Mouse (Mus musculus) mouse trophoblast stem cell (cell line): ENCODE measurements around the gene Hecw2.

Experiments used
- in situ Hi-C, 2 experiments: fragments of 300-500 bp; cut with MseI, MboI; formaldehyde crosslinking; loops; 2 replicates in 1 of 2; 3 replicates in 1 of 2; pipeline ENCODE4 v1.15.1; 2025

Gene Hecw2

GRCm38 (mm10) chr1:54194954-54195305 lies at the start of gene Hecw2:
TSS of gene Hecw2 (minus strand) at chr1:54195168.
- in situ Hi-C loops: no loop called here

- in situ Hi-C loops: no loop called here
Observed at GRCm38 (mm10) chr1:54242722-54243121, 47.8 kb upstream of the Hecw2 start.

DNA sequence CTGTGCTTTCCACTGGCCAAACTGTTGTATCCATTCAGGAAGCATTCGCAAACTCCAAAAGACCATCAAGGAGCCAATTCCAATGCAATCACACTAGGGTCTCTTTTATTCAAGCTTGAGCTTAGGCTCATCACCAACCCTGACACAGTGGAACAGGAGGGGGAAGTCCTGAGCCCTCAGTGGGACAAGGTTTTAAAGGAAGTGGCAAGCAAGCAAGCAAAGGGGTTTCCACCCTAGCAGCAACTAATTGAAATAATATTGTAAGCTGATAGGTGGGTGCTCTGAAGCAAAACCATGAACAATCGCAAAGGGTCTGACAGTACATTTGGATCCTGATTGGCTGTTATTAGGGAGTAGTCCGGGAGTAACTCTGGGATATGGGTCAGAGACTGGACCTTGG lies 25.3 kb upstream of the Hecw2 start:
- in situ Hi-C loops: no loop called here

DNA sequence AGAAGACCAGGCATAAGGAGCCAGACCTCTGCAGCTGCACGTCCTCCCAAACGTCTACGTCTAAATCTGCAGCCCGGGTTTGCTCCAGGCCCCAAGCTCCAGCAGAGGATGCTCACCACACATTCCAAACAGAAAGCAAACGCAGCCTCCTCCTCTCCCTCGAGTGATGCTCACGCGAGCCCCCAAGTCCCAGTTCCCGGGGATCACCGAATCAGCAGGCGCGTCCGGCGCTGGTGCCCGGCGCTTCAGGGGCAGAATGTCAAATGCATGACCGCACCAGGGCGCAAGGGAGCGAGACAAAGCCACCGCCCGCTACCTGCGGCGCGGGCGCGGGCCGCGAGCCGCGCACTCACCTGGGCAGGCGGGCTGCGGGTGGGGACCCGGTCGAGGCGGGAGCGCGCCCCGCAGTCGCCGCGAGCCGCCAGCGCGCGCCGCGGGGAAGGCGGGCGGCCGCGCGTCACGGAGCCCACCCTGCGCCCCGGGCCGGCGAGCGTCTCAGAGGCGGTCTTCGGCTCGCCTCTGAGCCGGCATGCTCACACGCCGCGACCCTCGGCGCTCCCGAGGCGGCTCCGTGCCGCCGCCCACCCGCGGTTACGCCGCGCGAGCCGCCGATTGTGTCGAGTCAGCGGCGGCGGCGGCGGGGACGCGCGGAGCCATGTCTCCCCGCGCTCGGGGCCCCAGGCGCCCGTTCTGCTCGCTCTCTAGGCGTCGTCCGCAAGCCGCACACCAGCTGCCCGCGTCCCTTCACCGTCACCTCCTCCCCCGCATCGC lies 600 bp downstream of the Hecw2 start:
- in situ Hi-C loops: no loop called here

GRCm38 (mm10) chr1:54193191-54193770 lies 1.7 kb downstream of the Hecw2 start:
- in situ Hi-C loops: no loop called here

DNA sequence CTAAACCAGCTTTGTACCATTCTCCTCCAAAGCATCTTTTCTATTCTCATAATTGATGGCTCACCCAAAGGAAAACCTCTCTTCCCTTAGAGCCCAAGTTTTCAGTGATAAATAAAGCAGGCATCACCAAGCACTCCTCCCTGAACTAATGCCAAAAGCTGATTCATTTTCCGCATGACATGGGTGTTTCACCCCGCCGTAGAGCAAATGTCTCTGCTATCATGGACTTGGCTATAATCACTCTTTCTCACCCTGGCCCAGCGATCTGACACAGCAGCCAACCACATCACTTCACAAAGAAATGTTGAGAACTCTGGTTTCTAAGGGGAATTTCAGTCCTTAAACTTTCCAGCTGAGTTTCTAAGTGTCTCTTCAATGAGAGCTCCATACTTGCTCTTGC lies 7.4 kb downstream of the Hecw2 start:
- in situ Hi-C loops: no loop called here

- in situ Hi-C loops: no loop called here
Observed at GRCm38 (mm10) chr1:54186347-54186746, 8.6 kb downstream of the Hecw2 start.

- in situ Hi-C loops: no loop called here
Observed at GRCm38 (mm10) chr1:54180663-54181062, 14.3 kb downstream of the Hecw2 start.

GRCm38 (mm10) chr1:54179179-54179578 lies 15.8 kb downstream of the Hecw2 start:
- in situ Hi-C loops: no loop called here

DNA sequence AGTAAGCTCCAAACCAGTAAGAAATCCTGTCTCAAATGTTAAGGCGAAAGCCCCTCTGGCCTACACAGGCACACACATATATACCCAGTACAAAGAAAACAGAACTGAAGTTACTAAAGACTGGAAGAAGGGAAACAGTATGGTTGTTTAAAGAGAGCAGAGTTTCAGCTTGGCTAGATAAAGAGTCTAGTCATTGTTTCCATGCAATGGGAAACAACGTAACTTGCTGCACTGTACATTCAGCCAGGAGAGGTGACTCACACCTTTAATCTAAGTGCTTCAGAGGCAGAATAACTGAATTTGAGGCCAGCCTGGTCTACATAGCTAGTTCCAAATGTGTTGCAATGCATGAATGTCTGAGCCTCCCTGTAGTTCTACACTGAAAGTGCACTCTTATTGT lies 18.4 kb downstream of the Hecw2 start:
- in situ Hi-C loops: no loop called here

- in situ Hi-C loops: no loop called here
Observed at GRCm38 (mm10) chr1:54168014-54168413, 27.0 kb downstream of the Hecw2 start.

DNA sequence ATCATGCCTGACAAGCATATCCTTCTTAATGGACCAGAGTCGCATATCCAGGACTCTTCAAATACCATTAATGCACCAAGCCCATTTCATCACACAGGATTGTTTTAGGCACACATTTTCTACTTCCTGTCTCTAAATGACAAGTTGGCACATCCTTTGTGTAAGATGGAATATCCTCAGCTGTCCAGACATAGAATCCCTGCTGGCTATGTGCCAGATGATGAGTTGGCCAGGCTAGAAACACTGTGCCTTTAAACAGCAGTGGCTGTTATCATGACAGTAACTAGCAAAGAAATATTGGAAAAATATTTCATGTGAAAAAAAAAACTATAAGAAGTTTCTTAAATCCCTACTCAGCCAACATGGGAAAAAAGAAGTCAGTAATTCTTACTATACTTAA lies 35.4 kb downstream of the Hecw2 start:
- in situ Hi-C loops: no loop called here

GRCm38 (mm10) chr1:54153216-54153786 lies 41.7 kb downstream of the Hecw2 start:
- in situ Hi-C loops: no loop called here

GRCm38 (mm10) chr1:54145106-54145505 lies 49.9 kb downstream of the Hecw2 start:
- in situ Hi-C loops: no loop called here

- in situ Hi-C loops: no loop called here
Observed at GRCm38 (mm10) chr1:54133802-54134436, 61.0 kb downstream of the Hecw2 start.

- in situ Hi-C loops: no loop called here
Observed at GRCm38 (mm10) chr1:54128714-54129431, 66.1 kb downstream of the Hecw2 start.

- in situ Hi-C loops: no loop called here
Observed at GRCm38 (mm10) chr1:54126991-54127742, 67.8 kb downstream of the Hecw2 start.

DNA sequence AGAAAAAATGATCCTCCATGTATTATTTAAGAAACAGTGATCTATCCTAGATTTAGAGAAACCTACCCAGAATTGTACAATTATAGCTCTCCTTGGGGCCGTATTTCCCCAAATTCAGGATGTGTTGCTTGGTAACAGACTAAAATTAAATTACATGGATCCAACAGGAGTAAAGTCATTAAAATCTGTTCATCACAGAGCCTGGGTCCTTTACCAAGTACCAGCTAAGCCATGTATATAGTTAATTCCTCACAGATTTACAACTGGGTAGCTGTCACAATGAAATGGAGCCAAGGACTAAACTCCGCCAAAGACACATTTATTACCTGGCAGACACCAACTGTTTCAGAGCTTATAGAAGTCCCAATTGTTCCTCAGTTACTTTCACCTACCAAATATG lies 72.4 kb downstream of the Hecw2 start:
- in situ Hi-C loops: no loop called here

DNA sequence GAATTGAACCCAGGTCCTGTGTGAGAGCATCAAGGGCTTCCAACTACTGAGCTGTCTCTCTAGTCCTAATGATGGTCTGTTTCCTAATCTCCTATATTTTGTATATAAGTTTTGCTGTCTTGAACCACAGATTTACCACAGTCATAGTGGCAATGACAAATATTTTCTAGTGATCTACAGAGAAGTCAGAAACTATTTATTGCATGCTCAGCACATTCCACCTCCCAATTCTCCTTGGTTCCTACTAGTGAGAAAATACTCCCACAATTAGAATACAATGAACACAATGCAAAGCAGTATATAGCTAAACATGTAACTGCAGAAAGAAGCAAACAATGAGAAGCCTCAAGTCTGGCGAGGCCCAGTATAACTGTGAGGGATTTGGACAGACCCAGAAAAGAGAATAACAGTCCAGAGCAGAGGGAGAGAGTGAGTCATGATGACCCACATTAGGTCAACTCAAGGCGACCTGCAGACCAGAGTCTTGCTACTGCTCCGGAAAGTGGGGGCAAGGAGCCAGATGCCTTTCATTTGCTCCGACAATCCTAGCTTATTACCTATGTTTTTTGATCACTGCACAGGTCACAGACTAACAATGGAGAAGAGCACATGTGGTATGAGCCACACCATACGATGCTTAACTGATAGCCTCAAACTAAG lies 73.8 kb downstream of the Hecw2 start:
- in situ Hi-C loops: no loop called here

- in situ Hi-C loops: no loop called here
Observed at GRCm38 (mm10) chr1:54119638-54120320, 75.2 kb downstream of the Hecw2 start.
